Mouse (Mus musculus) pancreas, adult 10 weeks (tissue): ENCODE data around the gene Armc5. TPM values are rescaled to one million over a fixed set of nuclear protein-coding genes. Genes with fewer than 3 reads are reported as not detected.

ENCODE experiments used
- polyA plus RNA-seq: library from polyadenylated mRNA; stranded (reverse); fragments of 350-450 nt; fragmentation: Illumina TruSeq; extraction: RNeasy Lipid Tissue Mini Kit (QIAGEN cat#74804); gene quantifications from one replicate; pipeline ENCODE4 v1.2.3, GENCODE M21; 2015; ENCODE audit warnings: low read depth, low replicate concordance; ENCODE audit not compliant: insufficient read depth

Armc5 gene
- 3.7 TPM for polyA plus RNA-seq

DNA sequence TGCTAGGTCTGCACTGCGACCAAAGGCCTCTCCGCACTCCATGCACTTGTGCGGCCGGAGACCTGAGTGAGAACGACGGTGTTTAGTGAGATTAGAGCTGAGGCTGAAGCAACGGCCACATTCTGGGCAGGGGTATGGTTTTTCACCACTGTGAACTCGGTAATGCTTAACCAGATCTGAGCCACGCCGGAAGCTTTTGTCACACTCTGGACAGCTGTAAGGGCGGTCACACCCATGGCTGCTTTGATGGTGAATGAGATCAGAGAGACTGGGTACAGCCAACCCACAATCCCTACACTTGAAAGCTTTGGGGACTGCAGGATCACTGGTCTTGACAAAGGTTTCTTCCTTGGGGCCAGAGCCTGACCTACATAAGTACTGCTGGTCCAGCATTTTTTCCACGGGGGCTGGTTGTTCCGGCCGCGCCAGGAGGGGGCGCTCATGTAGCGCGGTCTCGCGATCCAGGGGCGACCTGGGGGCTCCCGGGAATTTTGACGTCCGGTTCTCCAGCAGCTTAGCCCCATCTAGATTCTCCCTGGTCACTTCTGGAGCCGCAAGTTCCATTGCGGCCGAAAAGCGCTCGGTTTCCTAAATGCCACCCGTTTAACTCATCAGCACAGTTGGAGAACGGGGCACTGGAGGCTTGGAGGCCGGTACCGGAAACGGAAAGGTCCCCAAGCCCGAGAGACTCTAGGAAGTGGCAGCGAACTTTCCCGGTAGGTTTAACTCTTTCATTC is at the start of gene Armc5:
TSS of gene Armc5 (plus strand) at position 487 of the 737 bp plus-strand sequence.

GRCm38 (mm10) chr7:128206152-128206551 is 31.0 kb upstream of the Armc5 start, which contains the start of gene Cox6a2:
Gene Cox6a2, minus strand, starts transcription at chr7:128206387.

GRCm38 (mm10) chr7:128237927-128238778 is 1.0 kb downstream of the Armc5 start, which contains the start of gene 9130023H24Rik:
Gene 9130023H24Rik, minus strand, starts transcription at chr7:128238031.

DNA sequence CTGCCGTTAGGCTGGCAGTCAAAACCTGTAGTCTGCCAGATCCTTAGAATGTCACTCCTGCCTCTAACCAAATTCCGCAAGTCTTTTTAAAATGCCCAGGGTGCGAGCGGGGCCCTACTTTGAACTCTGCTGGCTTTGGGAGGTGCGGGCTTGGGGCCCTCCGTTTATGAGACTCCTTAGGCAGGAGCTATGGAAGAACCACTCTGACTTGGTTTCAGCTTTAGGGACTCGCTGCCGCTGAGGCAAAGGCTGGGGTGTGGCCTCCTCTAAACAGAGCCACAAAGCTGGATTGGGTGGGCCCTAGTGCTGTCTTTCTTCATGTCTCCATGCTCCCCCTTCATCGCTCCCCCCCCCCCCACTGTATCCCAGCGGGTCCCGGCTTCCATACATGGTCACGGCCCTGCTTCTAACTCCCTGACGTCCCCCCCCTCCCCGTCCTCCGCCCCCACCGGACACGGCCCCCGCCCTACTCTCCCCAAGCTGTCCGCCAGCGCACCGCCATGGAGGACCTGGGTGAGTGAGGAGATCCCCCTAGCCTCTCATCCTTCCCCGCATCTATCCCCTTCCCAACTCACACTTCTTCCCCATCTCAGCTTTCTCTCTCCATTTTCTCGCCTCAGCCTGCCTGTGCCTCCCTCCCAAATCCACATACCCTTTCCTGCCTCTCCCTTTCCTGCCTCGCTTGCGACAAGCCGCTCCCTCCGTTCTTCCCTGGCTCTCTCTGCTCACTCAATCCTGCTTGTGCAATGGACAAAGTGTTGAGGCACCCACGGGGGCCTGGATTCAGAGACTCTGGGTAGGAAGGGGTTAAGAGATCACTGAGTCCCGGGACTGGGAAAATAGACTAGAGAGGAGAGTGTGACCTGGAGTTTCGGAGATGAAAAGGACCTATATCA is 9.6 kb downstream of the Armc5 start, which contains the start of gene Tgfb1i1:
TSS of gene Tgfb1i1 (plus strand) at position 317 of the 896 bp plus-strand sequence.

DNA sequence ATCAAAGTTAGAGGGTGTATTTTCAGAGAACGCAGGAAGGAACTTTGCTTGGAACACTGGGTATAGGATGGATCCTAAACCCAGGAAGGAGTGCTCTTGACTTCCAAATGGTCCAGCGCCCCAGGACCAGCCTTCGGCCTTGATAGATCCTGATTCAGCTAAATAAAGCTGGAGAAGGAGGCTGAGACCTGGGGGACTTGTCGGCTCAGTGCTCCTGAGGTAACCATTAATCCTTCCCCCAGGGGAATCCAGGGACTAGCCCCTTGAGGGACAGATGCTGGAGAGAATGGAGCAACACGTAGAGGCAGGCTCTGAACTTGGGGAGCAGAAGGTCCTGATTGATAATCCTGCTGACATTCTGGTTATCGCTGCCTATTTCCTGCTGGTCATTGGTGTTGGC is 28.3 kb downstream of the Armc5 start, which contains the start of gene Slc5a2:
TSS of gene Slc5a2 (plus strand) at position 247 of the 400 bp plus-strand sequence.

Other genes with a start within 250 kb of the Armc5 start
- 2.8 TPM for gene Pycard, start 243.5 kb upstream of the Armc5 start, polyA plus RNA-seq
- not detected for gene Trim72, start 233.4 kb upstream of the Armc5 start, polyA plus RNA-seq
- 2.1 TPM for gene Itgam, start 174.7 kb upstream of the Armc5 start, polyA plus RNA-seq
- gene Gm49368, start 174.7 kb upstream of the Armc5 start, polyA plus RNA-seq: not detected
- 0.70 TPM for gene Itgax, start 107.8 kb upstream of the Armc5 start, polyA plus RNA-seq
- gene Itgad, start 83.0 kb upstream of the Armc5 start, polyA plus RNA-seq: not detected
- 4.8 TPM for gene Cox6a2, start 31.0 kb upstream of the Armc5 start, polyA plus RNA-seq
- 1.6 TPM for gene 9130023H24Rik, start 689 bp downstream of the Armc5 start, polyA plus RNA-seq
- 13.9 TPM for gene Tgfb1i1, start 9.5 kb downstream of the Armc5 start, polyA plus RNA-seq
- not detected for gene Slc5a2, start 28.3 kb downstream of the Armc5 start, polyA plus RNA-seq
- gene BC017158, start 60.8 kb downstream of the Armc5 start, polyA plus RNA-seq: 13.6 TPM
- 8.3 TPM for gene Rgs10, start 181.4 kb downstream of the Armc5 start, polyA plus RNA-seq
- gene Tial1, start 224.4 kb downstream of the Armc5 start, polyA plus RNA-seq: 25.4 TPM